Mouse (Mus musculus): ENCODE results near the gene Gtf2h5. TPM values are rescaled to one million over a fixed set of nuclear protein-coding genes. Genes with fewer than 3 reads are reported as not detected.

The Gtf2h5 gene
- 100 to 1,000 TPM; 168 to 169 TPM for total RNA-seq (2021)

DNA sequence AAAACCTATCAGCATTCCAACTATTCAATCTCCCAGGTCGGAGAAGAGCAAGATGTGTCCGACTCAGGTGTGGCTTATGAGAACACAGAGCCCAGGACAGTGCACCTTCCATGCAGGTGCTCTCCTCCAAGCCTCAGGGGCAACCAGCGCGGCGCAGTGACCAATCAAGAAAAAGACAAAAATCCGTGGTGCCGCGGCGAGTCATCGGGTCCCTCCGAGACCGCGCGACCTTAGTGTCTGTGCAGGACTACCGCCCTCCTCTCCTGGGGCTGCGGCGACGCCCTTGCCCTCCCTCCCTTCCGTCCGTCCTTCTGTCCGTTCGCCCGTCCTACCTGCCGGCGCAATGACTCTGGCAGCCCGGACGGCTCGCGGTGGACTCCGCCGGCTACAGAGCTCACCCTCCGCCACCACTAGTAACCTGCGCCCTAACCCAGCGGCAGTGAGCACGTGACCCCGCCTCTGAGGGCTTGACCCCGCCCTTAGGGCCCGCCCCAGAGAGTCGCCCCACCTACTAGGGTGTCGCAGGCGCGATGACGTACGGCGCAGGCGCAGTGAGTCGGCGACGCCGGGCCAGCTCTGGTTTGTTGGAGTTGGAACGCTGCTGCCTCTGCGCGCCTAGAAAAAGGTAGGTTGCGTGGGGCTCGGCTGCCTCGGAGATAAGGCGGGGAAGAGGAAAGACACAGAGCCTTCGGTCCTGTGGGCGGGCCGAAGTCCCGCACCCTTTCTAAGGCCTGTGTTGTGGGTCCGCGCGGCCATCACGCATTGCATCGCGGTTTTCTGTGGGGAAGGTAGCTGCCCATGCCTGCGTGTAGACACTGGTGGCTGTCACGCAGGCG, at the start of gene Gtf2h5, which contains the start of gene Serac1:
Gene Gtf2h5 (plus strand): TSS at position 500 of the 836 bp plus-strand sequence.
Gene Serac1 (minus strand): TSS at position 455 of the 836 bp plus-strand sequence.
- DNase-seq: peak; percentile 99
- intact Hi-C loops (cut with DNase I): no loop called here

DNA sequence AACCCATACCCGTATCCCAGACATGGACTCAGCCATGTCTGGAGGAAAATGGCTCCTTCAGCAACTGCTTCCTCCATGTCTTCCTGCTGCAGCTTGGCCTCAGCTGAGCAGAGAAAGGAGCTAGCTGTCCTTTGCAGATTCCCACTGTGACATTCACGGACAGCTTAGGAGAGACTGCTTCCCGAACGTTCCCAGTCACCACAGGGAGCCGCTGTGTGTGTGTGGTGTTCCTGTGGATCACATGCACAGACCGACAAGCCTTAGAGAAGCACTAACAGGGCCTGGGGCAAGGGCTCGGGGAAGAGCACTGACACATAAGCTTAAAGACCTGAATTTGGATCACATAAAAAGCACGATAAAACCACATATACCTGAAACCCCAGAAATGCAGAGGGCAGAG, 43.9 kb upstream of the Gtf2h5 start:
- intact Hi-C loops (cut with DNase I): no loop called here
- no peak for DNase-seq

DNA sequence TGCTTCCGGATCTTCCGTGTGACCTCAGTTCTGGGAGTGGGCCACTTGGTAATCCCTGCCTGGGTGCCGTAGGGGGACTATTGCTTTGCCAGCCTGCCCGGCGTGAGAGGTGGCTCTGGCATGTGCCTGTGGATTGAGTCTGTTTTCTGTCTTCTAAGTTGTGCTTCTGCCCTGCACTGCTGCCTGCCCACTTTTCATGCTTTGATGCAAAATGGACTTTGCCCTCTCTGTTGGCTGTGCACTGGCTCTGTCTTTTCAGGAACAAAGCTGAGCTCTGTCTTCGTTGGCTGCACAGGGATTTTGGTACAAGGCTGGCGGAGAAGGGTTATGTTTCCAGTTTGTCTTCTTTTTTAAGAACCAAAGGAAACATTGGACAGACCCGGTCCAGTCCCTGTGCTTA, 43.1 kb upstream of the Gtf2h5 start:
- intact Hi-C loops (cut with DNase I): no loop called here
- DNase-seq: no peak

DNA sequence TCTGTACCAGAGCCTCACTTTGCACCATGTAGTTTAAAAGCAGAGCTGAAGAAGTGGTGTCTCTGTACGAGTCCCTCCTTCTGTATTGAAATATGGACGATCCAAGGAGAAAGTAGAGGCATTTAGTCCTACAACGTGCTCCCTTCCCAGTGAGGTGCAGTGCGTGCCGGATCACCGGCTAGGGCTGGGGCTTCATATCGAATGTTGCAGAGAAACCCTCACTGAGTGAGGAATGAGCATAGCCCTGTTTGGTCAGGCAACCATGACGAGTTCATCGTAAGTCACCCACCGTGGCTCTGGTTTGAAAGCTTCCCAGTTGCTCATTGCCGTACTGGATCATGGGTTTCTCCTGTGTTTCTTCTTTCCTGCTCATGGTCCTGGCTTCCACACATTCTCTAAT, 42.7 kb upstream of the Gtf2h5 start:
- no peak for DNase-seq
- intact Hi-C loops (cut with DNase I): no loop called here

DNA sequence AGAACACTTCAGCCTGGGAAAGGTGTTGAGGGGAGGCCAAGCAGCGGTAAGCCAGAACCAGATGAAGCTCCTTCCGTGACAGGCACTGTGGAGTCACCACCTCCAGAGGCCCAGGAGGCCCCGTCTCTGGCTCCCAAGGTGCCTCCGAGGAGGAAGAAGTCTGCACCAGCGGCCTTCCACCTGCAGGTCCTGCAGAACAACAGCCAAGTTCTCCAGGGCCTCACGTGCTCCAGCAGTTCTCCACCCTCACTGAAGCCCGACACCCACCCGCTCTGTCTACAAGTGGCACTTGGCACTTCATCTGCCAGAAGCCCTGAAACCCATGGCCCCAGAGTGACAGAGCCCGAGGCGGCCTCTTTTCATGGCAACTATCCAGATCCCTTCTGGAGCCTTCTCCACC, 42.1 kb upstream of the Gtf2h5 start:
- no peak for DNase-seq
- intact Hi-C loops (cut with DNase I): no loop called here

DNA sequence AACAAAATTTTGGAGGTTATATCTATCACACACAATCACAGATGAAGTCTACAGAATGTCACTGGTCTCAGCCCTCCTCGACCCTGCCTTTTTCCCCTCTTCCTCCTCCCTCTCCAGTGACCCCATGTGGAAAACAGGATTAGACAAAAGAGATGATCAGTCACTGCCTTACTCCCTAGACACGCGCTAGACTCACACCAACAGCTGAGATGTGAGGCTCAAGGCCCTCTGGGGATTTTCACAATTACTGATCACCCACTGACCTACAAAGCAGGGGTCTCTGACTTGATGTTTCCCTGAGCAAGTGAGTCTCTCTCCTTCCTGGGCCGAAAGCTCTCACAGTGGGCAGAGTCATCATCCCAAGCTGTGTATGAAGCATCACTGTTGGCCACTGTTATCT, 26.8 kb upstream of the Gtf2h5 start:
- no peak for DNase-seq

DNA sequence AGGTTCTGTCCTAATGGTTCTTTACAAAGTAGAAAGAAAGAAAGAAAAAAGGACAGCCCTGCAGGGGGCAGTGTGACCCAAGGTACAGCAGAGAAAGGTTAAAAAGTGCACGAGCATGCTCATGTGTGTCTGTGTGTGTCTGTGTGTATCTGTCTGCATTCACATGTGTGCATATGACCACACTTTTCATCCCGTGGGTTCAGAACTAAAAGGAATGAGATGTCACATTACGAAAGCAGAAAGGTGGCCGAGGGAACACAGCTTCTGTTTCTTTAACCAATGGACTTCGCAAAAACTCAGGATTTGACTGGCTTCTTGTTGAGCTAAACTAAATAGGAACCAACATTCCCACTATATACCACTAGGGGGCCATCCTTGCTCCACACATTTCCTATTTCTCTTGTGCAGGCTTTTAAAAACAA, 24.6 kb upstream of the Gtf2h5 start:
- peak; percentile 19 for DNase-seq
- intact Hi-C loops (cut with DNase I): no loop called here

More for the DNA sequence above, 26.8 kb upstream of the Gtf2h5 start:
- intact Hi-C loops (cut with DNase I): no loop called here

DNA sequence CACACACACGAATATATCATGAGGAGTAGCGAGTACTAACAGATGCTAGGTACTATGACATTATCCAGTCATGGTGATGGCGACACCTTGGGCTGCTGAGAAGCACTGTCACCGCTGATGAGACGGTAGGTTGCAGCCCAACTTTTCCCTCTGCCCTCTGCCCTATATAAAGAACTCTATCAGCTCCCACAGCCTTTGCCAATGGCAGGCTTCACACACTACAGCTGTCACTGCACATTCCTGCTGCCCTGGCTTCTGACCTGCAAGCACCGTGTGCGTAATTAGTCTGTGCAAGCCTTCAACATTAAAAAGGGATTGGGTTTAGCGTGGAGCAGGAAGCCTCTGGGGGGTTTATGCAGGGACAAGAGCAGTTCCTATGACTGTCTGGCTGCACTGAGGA, 16.8 kb upstream of the Gtf2h5 start:
- DNase-seq: no peak
- intact Hi-C loops (cut with DNase I): no loop called here

DNA sequence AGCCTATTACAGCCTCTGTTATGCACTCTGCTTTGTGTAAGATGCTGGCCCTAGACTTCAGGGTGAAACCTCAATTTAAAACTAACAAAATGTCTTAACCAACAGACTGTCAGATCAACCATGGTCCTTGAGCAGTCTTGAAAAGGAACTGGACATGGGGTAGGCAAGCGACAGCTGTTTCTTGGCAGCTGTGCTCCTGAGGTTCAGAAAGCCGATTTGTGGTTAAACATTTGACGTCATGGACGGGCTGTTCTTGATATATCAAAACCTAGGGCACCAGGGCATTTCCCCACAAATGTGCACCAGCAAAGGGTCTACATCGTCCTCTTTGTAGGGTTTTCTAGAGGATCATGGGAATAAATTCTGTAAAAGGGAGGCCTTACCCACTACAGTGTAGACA, 16.1 kb upstream of the Gtf2h5 start:
- no peak for DNase-seq
- intact Hi-C loops (cut with DNase I): no loop called here

DNA sequence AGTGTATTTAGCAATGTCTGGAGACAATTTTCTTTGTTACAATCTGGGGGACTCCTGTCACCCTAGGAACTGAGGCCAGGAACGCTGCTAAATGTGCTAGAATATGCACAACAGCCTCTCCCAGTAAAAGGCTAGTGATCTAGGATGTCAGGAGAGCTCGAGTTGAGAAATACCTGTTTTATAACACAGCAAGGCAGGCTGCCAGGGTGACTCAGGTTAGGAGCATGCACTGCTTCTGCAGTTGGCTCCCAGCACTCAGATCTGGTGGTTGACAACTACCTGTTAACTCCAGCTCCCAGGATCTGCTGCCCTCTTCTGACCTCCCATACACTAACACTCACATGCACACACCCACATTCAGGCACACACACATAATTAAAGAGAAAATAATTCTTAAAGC, 13.6 kb upstream of the Gtf2h5 start:
- DNase-seq: no peak
- intact Hi-C loops (cut with DNase I): no loop called here

DNA sequence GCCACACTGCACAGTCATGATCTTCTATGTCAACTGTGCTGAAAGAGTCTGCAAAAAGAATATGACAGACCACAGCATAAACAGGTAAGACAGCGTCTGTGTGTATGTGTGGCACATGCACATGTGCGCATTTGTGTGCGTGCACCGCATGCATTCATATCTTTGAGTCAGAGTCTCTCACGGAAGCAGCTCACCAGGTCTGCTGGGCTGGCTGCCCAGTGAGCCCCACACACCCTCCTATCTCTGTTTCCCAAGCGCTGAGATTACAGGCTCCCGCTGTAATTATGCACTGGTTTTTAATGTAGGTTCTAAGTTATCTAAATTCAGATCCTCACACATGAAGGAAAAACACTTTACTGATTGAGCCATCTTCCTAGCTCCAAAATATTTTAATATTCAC, 12.0 kb upstream of the Gtf2h5 start:
- no peak for DNase-seq
- intact Hi-C loops (cut with DNase I): no loop called here

DNA sequence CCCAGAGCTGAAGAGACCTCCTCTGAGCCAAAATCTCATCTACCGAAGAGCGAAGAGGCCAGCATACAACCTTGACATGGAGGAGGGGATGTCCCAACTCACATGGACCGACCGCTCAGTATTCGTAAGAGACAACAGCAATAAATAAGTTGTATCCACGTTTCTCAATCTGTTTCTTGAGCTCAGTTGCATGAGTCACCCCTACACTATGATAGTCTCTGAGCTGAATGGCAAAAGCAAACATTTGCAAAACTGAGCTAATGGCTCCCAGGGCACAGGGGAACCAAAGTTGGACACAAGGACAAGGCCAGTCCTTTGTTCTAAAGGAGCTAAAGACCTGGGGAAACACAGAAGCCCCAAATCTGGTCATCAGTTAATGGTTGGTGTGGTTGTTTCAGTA, 9.7 kb upstream of the Gtf2h5 start:
- intact Hi-C loops (cut with DNase I): no loop called here
- no peak for DNase-seq

DNA sequence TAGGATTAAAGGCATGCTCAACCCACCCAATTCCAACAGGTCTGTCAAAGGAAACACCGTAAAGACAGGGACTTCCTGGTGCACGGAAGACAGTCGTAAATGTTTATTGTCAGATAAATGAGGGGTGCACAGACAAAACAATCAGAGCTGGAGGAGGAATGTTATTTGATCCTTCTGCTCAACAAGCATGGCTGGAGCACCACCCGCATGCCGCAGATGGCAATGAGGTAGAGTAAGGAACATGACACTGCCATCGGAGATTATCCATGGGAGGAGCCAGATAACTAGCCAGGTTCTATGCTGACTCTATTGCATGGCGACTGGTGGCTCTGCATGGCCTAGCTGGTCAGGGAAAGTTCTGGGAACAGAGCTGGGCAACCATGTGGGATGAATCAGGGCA, 6.2 kb upstream of the Gtf2h5 start:
- intact Hi-C loops (cut with DNase I): no loop called here
- DNase-seq: no peak

DNA sequence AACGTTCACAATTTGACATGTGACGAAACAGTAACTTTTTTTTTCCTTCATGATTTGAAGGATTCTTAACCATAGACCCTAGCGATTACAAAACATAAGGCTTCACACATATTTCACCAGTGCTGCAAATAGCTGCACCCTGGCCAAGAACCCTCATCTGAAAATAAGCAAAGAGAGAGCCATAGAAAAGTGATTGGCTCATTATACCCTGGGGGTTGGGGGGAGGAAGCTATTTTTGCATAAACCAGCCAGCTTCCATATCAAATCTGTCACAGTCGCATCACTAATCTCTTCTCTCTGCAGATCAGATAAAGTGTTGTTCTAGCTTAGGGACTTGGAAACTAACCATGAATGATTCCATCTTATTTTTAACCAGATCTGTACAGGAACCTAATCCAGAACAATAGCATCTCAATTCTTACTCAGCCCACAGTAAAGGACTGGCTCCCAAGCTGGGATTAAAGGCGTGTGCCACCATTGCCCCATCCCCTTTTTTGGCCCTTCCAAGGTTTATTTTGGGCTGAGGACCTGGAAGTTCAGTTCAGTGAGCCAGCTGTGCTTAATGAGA, 3.8 kb downstream of the Gtf2h5 start:
- DNase-seq: no peak
- intact Hi-C loops (cut with DNase I): no loop called here

DNA sequence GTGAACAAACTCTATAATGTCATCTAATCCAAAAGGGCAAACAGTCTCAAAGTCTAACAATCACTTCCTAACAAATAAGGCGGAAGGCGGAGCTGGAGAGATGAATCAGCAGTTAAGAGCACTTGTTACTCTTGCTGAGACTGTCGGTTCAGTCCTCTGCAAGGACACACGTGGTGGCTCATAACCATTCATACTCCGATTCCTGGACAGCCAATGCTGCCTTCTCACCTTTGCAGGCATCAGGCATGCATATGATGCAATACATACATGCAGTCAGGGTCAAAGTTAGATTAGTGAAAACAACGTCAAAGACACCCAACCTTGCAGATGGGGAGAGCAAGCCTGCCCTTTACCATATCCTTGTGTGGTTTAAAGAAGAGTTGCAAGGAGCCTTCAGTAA, 12.0 kb downstream of the Gtf2h5 start:
- DNase-seq: no peak
- intact Hi-C loops (cut with DNase I): no loop called here

DNA sequence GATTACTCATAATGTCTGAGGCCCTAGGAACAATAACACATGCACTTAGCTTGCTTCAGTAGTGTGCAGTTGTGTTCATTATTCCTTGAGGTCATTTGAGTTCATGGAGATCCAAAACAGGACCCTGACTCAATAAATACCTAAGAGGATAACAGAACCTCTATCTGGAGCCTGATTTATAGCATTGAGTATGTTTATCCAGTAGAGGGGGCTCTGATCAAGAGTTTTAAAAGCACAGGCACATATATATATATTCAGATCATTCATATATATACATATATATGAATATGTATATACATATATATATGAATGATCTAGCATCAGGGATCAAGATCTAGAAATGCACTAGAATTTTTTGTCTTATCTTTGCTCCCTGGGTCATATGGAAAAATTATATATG, 16.0 kb downstream of the Gtf2h5 start:
- DNase-seq: no peak
- intact Hi-C loops (cut with DNase I): no loop called here

DNA sequence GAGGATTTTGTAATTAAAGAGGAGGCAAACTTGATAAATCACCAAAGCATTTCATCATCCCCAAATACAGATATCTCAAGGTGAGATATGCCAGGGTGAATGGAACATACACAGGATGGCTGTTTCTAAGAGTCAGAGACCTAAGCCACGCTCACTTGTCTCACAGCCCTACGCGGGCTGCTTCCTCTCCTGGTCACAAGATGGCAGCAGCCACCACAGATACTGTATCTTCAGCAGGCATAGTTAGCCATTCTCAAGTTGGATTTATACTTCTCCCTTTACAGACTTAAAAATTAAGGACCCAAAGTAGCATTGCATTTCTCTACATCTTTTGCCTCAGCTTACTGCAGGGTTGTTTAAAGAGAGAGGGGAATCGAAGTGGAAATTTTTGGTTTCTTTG, 18.3 kb downstream of the Gtf2h5 start:
- intact Hi-C loops (cut with DNase I): no loop called here
- peak; percentile 59 for DNase-seq

DNA sequence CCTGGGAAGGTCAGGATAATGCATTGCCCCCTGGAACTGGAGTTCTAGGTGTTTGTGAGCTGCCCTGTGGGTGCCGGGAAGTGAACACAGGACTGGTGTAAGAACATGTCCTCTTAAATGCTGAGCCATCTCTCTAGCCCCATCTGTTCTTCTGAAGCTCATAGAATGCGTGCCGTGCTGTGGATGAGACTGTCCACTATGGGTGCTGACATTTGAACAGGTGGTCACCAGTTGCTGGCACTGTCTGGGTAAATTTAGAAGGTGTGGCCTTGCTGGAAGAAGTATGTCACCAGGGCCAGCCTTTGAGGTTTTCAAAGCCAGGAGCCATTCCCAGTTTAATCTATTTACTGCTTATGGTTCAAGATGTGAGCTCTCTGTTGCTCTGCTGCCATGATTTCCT, 22.7 kb downstream of the Gtf2h5 start:
- no peak for DNase-seq
- intact Hi-C loops (cut with DNase I): no loop called here

DNA sequence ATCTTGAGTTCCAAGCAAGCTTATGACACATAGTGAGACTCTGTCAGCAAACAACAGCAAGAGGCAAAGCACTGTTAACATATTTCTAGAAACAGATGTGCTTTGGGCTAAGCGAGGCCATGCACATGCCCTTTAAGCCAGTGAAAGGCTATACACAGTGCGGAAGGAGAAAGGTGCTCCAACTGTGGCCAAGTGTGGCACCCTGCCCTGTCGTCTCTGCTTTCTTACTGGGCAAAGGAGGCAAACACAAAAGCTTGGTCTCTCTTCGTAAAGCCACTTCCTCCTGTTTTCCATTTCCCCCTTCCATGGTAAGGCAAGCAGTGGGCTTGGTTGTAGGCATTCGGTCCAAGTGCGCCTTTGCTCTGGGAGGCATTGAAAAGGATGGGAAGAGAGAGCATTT, 24.0 kb downstream of the Gtf2h5 start:
- intact Hi-C loops (cut with DNase I): no loop called here
- DNase-seq: no peak

DNA sequence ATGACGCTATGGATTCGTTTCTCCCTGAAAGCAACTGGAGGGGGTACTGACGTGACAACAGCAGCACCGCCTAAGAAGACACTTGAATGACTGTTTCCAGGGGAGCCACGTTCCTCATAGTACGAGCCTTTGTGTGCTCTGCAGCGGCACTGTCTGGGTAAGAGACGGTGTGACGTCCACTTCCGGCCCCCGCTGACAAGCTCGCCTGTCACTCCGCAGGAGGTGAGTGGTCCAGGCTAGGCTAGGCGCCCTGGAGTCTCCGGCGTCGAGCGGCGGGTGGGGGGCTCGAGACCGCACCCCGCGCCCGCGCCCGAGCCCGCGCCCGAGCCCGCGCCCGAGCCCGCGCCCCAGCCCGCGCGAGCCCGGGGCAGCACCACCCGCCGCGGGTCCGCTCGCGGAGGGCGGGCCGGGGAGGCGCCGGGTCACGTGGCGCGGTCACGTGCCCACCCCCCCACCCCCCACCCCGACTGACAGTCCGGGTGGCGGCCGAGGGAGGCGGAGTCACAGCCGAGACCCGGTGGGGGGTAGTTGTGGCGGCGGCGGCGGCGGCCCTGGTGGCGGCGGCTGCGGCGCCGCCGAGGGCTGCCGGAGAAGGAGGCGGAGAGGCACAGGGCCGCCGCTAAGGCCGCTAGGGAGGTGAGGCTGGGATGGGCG, 26.9 kb downstream of the Gtf2h5 start, which contains the start of gene Tulp4:
Gene Tulp4 (plus strand): TSS at position 77 of the 654 bp plus-strand sequence.
- intact Hi-C loops (cut with DNase I): no loop called here
- DNase-seq: peak; percentile 87

DNA sequence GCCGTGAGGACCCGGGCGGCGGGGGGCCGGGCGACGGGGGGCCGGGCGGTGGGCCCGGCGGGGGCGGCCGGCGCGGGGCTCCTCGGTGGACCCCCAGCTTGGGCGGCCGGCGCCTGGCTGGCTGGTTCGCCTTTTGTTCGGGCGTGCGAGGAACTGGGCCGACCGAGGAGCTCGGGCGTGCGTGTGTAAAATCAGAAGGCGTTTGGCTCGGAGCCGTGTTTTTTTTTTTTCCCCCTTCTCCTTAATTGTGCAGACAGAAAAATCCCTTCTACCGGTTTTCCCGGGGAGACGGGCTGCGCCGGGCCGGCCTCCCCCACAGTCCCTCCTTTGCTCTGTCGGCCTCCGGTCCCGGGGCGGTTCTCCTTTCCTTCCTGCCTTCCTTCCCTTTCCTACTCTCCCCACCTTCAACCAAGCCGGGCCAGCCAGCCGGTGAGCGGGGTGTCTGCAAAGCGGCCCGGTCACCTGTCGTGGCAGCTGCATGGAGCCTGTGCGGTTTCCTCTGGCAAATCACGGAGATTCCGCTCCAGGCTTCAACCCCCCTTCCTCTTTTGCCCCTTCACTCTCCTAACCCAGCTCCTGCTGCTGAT, 27.5 kb downstream of the Gtf2h5 start:
- DNase-seq: peak; percentile 50
- intact Hi-C loops (cut with DNase I): no loop called here

DNA sequence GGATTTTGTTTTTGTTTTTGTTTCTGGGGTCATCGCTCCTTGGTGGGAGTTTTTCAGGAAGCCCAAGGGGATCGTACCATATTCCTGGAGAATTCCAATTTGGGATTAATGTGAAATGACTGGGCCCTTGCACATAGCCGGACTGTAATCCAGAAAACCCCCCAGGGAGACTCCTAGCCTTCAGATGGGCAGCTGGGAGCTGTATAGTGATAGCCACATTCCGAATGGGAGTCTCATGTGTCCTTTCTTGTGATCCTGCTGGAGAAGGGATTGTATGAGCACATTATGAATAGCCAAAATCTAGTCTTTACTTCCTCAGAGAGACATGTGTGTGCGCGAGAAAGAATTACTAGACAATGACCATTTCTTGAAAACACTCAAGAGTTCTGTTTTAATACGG, 28.6 kb downstream of the Gtf2h5 start:
- intact Hi-C loops (cut with DNase I): no loop called here

More for the DNA sequence above, 28.6 kb downstream of the Gtf2h5 start:
- no peak for DNase-seq

All from left cerebral cortex, postnatal 4 days (tissue).